Mouse (Mus musculus): Measurements from ENCODE around the gene Kcnb1. TPM values are rescaled to one million over a fixed set of nuclear protein-coding genes. Genes with fewer than 3 reads are reported as not detected.

Gene Kcnb1
- total RNA-seq, 2 experiments from 2014 or later = 94.3 to 107 TPM

DNA sequence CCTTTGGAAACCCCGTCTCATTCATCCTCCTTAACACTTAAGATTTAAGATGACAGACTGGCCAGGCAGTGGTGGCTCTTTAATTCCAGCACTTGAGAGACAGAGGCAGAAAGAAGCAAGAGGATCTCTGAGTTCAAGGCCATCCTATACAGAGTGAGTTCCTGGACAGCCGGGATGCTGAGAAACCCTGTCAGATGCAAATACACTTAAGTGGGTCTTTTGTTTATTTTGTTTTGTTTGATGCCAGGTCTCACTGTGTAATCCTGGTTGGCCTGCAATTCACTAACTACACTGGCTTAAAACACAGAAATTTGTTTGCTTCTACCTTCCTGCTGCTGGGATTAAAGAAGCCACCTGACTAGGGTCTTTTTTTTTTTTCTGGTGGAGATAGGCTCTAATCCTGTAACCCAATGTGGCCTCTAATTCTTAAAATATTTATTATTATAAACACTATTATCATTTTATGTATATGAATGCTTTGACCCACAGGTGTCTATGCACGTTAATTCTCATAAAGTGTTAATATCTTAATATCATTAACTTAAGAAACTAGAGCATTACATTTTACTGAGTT is 131.1 kb downstream of the Kcnb1 start:
- no peak for DNase-seq

DNA sequence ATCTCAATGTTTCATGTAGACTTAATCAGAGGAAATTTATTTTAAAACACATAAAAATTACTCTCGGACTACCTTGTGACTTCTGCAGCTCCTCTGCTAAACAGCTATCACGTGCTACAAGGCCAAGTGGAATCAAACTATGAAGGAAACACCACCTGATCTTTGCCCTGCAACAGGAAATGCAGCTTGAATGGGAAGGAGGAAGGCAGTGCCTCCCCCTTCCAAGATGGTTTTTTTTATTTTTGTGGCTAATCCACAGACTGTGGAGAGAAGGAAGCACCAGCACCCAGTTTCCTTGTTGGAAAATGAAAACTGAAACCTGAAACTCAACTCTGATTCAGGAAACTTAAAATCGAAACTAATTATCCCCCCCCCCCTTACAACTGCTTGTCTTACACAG is 131.8 kb downstream of the Kcnb1 start:
- no peak for DNase-seq

DNA sequence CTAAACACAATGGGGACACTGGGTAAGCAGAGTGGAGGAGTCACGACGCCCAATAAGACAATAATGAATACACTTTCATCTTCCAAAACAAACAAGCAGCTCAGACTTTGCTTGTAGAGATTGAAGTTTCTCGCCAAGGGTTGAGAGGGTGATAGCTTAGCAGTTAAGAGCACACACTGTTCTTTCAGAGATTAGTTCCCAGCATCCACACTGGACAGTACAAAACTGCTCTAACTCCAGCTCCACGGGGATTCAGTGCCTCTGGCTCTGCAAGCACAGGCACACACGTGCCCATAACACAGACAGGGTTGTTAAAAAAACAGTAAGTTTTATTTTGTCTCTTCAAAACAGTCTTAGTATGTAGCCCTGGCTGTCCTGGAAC is 133.0 kb downstream of the Kcnb1 start:
- DNase-seq = no peak

DNA sequence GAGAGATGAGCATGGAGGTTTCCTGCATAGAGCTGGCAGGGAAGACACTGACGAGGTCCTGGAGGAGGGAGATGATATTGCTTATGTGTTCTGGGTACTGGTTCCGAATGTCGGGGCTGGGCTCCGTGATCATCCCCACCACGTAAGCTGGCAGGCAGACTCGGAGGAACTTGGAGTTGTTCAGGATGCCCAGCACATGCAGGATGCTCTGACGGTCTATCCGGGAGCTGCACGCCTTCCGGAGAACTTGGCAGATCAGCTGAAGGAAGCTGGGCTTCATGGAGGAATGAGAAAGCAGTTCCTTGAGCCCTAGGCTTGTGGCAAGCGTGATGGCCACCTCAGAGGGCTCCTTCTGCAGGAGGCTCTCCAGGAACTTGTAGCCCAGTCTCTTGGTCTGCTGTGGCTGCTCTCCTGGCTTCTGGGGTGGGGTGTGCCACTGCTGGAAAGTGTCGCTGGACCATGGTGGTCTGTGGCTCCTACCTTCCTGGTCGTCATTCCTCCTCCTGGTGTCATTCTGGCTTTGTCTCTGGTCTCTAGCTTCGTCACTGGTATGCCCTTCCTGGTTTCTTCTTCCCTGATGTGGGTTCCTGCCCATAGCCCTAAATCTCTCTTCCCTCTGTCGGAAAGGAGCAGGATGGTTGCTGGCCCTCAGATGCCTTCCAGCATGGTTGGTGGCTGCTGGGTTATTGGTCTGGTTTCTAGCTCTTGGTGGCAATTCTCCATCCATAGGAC is 133.6 kb downstream of the Kcnb1 start:
- no peak for DNase-seq

DNA sequence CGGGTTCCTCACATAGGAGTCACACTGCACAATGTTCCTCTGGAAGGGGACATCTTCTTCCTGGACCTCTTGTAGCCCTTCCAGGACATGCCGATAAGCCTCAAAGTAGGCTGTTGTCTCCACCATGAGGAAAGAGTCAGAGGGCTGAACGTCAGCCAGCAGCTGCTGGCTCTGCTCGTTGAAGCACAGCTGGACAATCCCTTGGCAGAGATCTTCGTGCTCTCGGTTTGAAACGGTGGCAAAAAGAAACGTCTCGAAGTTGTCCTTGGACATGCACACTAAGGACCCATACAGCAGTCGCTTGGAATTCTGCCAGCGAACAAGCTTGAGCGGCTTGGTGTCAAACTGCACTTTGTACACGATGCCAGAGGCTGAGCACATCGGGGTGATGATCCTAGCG is 134.6 kb downstream of the Kcnb1 start:
- no peak for DNase-seq

DNA sequence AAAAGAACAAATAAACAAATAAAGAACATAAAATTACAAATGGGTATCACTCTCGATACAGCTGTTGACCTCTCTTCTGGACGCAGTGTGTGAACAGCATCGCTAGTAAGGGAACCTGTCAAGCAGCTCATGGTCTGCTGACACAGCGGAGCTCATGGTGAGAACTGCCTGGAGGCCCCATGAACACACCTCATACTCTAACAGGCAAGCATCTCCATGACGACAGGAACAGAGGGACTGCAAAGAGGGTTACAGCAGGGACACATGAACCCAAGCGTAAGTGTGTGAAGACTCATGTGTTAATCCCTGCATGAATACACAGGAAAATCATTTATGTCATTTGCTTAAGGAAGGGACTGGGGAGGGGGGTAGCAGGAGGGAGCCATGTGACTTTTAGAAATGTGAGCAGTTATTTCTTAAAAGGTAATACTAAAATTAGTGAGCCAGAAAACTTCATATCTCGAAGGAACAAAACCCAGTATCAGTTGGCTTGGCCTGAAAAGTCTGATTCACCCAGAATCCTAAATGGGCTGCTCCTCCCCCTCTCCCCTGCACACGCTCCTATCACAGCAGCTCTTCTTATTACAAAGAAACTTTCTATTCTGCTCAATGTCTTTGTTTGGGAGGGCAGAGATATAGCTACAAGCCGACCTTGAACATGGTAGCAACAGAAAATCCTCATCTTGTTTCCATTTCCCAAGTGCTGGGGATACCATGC is 136.7 kb downstream of the Kcnb1 start:
- no peak for DNase-seq

DNA sequence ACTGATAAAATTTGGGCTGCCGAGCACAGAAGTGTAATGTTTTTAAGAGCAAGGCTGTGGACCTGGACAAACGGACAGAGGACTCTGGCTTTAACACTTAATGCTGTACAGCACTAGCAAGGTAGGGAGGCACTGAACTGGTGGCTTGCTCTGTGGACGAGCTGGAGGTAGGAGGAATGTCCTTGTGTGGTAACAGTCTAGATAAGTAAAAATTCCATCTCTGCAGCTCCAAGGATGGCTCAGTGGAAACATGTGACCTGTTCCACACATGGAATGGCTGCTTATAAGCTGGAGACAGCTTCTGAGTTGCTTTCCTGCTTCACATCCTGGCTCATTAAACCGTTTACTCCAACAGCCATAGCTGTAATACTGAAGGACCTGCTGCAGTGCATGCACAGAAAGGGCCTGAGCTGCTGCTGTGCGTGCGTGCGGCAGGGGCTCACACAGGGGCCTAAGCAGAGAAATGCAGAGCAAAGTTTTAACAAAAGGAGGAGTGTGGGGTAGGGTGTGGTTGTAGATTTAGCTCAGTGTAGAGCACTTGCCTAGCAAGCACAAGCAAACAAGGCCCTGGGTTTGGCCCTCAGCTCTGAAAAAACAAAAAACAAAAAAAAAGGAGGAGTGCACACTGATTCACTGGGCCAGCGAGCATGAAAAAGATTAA is 141.1 kb downstream of the Kcnb1 start:
- DNase-seq = no peak

DNA sequence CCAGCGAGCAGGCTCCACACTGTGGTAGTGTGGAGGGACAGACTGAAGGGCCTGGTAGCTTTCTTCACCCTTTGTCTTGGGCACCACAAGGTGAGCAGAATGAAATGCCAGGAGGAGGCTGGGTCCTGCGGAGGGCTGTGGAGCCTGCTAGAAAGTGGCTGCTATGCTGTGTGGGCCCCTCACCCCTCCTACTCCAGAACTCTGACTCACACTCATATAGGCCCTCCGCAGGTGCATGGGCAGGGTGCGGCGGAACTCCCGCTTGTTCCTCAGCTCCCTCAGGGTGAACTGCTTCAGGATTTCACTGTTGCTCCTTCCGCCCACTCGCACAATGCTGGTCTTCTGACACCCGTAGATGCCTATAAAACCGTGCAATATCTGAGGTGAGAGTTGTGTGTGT is 141.7 kb downstream of the Kcnb1 start:
- no peak for DNase-seq

Other genes with a start within 250 kb of the Kcnb1 start
- 10 to 100 TPM; 59.0 to 67.2 TPM for gene Stau1, start 193.9 kb downstream of the Kcnb1 start, total RNA-seq (2021)
- 10 to 100 TPM; 28.6 to 34.2 TPM for gene Ddx27, start 175.0 kb downstream of the Kcnb1 start, total RNA-seq (2021)
- 10 to 100 TPM; 42.7 to 49.1 TPM for gene Znfx1, start 127.1 kb downstream of the Kcnb1 start, total RNA-seq (2021)
- gene Ptgis, start 50.4 kb upstream of the Kcnb1 start, total RNA-seq (2021) = 1 to 10 TPM in 1 of 2 experiments, under 1 TPM in 1; 0.52 to 1.1 TPM
- gene B4galt5, start 159.0 kb upstream of the Kcnb1 start, total RNA-seq (2021) = 10 to 100 TPM; 44.2 to 49.7 TPM
- gene Slc9a8, start 231.6 kb upstream of the Kcnb1 start, total RNA-seq (2021) = 10 to 100 TPM; 28.3 to 34.1 TPM

Measured in layer of hippocampus, postnatal 36 days (tissue).